Mouse (Mus musculus) frontal cortex, adult (tissue): Measurements from ENCODE around the gene Eri2.
"Not testable (repeated sequence)": the region's sequence is repeated elsewhere in the genome, so short reads cannot be mapped to it uniquely, and the experiment has no call there.

Source experiments
- ATAC-seq: cut with Nextera tagmentation; 2 replicates; pipeline ENCODE4 v1.9.2; 2017; ENCODE audit warnings: mild to moderate bottlenecking, moderate library complexity, mixed read lengths; ENCODE audit not compliant: low TSS enrichment

Eri2 gene

GRCm38 (mm10) chr7:119739798-119740468 lies 53.9 kb downstream of the Eri2 start:
- ATAC-seq: not testable (repeated sequence)

- no peak for ATAC-seq
Observed at GRCm38 (mm10) chr7:119738877-119739276, 55.0 kb downstream of the Eri2 start.

GRCm38 (mm10) chr7:119731262-119731661 lies 62.6 kb downstream of the Eri2 start:
- ATAC-seq: not testable (repeated sequence)

- ATAC-seq: no peak
Observed at GRCm38 (mm10) chr7:119727621-119728020, 66.2 kb downstream of the Eri2 start.

- ATAC-seq: peak; percentile 35
Observed at GRCm38 (mm10) chr7:119720947-119721310, 72.9 kb downstream of the Eri2 start.

GRCm38 (mm10) chr7:119720253-119720946 lies 73.5 kb downstream of the Eri2 start, which contains the start of gene Thumpd1:
Gene Thumpd1 (minus strand): TSS chr7:119720798.
- peak; percentile 94 for ATAC-seq
